Mouse (Mus musculus) adrenal gland, adult 2 months (tissue): ENCODE measurements around the gene Hoxb13. TPM values are rescaled to one million over a fixed set of nuclear protein-coding genes. Genes with fewer than 3 reads are reported as not detected.

ENCODE experiments used
- DNase-seq: peaks from one replicate; pipeline ENCODE4 v3.0.0; 2021
- polyA plus RNA-seq: library from polyadenylated mRNA; depleted of rRNA; stranded (reverse); fragments of >200 nt; gene quantifications from 2 replicates; pipeline ENCODE4 v1.2.3, GENCODE M21; 2012
- total RNA-seq, 2 experiments: library from RNA; stranded (reverse); gene quantifications; 2 replicates each; pipeline ENCODE4 v1.2.3; 2021

Gene Hoxb13
- total and polyA plus RNA-seq, 3 experiments: not detected

- no peak for DNase-seq
These were observed 4.2 kb upstream of the Hoxb13 start for GRCm38 (mm10) chr11:96189810-96190522.

GRCm38 (mm10) chr11:96191132-96191531 lies 3.0 kb upstream of the Hoxb13 start:
- no peak for DNase-seq

GRCm38 (mm10) chr11:96194401-96194710 lies 240 bp downstream of the Hoxb13 start:
- DNase-seq: no peak

GRCm38 (mm10) chr11:96194961-96195640 lies 985 bp downstream of the Hoxb13 start:
- no peak for DNase-seq

- no peak for DNase-seq
These were observed 1.7 kb downstream of the Hoxb13 start for GRCm38 (mm10) chr11:96195769-96196280.

GRCm38 (mm10) chr11:96198642-96199041 lies 4.5 kb downstream of the Hoxb13 start:
- DNase-seq: no peak

- DNase-seq: no peak
These were observed 5.3 kb downstream of the Hoxb13 start for GRCm38 (mm10) chr11:96199181-96200086.

- no peak for DNase-seq
These were observed 6.1 kb downstream of the Hoxb13 start for GRCm38 (mm10) chr11:96200183-96200655.

- no peak for DNase-seq
These were observed 7.6 kb downstream of the Hoxb13 start for GRCm38 (mm10) chr11:96201741-96202140.

- DNase-seq: no peak
These were observed 8.4 kb downstream of the Hoxb13 start for GRCm38 (mm10) chr11:96202401-96203081.

GRCm38 (mm10) chr11:96203182-96203788 lies 9.2 kb downstream of the Hoxb13 start:
- no peak for DNase-seq

GRCm38 (mm10) chr11:96203789-96204186 lies 9.7 kb downstream of the Hoxb13 start:
- DNase-seq: no peak

GRCm38 (mm10) chr11:96204351-96204750 lies 10.2 kb downstream of the Hoxb13 start:
- no peak for DNase-seq

- no peak for DNase-seq
These were observed 11.5 kb downstream of the Hoxb13 start for GRCm38 (mm10) chr11:96205426-96206131.

GRCm38 (mm10) chr11:96223813-96224212 lies 29.7 kb downstream of the Hoxb13 start:
- DNase-seq: no peak

GRCm38 (mm10) chr11:96227676-96228075 lies 33.6 kb downstream of the Hoxb13 start:
- DNase-seq: no peak

- peak; percentile 60 for DNase-seq
These were observed 40.8 kb downstream of the Hoxb13 start for GRCm38 (mm10) chr11:96234906-96235305.

GRCm38 (mm10) chr11:96240211-96240610 lies 46.1 kb downstream of the Hoxb13 start:
- DNase-seq: peak; percentile 62
